Mouse (Mus musculus): ENCODE measurements around the gene Etv6.

GRCm38 (mm10) chr6:134247324-134247723, 211.8 kb downstream of the Etv6 start:
- TF ChIP-seq EP300 (optimal IDR thresholded peaks at IDR 0.05) = no peak
- TF ChIP-seq CTCF (IDR thresholded peaks at IDR 0.05; ENCODE audit: low read depth) = no peak
